ENCODE assay signal across 11 mouse cellular contexts in the genomic region with DNA sequence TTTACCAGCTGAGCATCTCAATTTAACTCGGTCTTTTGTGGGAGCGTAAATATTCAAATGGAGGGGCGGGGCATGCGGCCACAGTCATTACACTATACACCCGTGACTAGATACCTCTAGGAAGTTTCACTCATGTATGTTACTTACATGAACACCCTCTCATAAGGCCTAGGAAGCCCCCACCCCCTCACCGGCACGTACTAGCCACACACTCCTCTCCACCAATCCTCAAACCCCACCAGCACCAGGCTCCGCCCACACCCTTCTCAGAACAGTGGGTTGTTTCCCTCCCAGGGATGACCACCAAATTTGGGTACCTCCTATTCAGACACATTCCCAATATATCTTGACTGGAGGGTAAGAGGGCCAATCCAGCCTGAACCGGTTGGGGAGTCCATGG. TPM values are rescaled to one million over a fixed set of nuclear protein-coding genes. Genes with fewer than 3 reads are reported as not detected.
A peak's percentile ranks its signal among the peaks of the same experiment; 100 is the strongest.
DNase-seq lines count a peak whose midpoint lies in the region; ATAC-seq and TF ChIP-seq lines count a peak whose summit lies in the region.
"Had no signal": no experiment of that assay in that cellular context is flagged by ENCODE, and none has a peak within 500 bp of the region (broad histone marks: within the 10 kb centered on the region; RNA-seq: fewer than 3 reads in every experiment).

No protein-coding gene starts in this region.

- no peaks in the 10 kb centered on the region for H3K27me3 ChIP-seq in heart, postnatal 0 days (ENCODE audit: control insufficient read depth, insufficient read depth, low read length)
- no peaks in the 10 kb centered on the region for H3K27me3 ChIP-seq in neural tube, embryonic 11.5 days (ENCODE audit: control insufficient read depth, insufficient read depth, low read length)
- H3K27me3 ChIP-seq in liver, embryonic 12.5 days (replicated peaks): peaks cover 22% of the 10 kb centered on the region; the same call in 1 of the 2 replicates
- H3K27me3 ChIP-seq in neural tube, embryonic 15.5 days (replicated peaks): peaks cover 8% of the 10 kb centered on the region; the same call in 1 of the 2 replicates
- H3K27me3 ChIP-seq: lung, embryonic 15.5 days had no signal

- no peak overlapping the region for H3K9ac ChIP-seq in heart, postnatal 0 days (replicated peaks; ENCODE audit: low read depth, low read length)
- no peak overlapping the region for H3K9ac ChIP-seq in neural tube, embryonic 11.5 days (ENCODE audit: low read length)
- H3K9ac ChIP-seq in liver, embryonic 12.5 days: no peak overlapping the region
- H3K9ac ChIP-seq in neural tube, embryonic 15.5 days (replicated peaks): no peak overlapping the region
- H3K9ac ChIP-seq: heart, embryonic 15.5 days; lung, embryonic 15.5 days had no signal

- no peak overlapping the region for H3K27ac ChIP-seq in heart, postnatal 0 days (ENCODE audit: low read depth)
- H3K27ac ChIP-seq in neural tube, embryonic 11.5 days (ENCODE audit: low read depth, low read length): no peak overlapping the region
- H3K27ac ChIP-seq in liver, embryonic 12.5 days: no peak overlapping the region
- H3K27ac ChIP-seq in neural tube, embryonic 15.5 days (replicated peaks): no peak overlapping the region
- H3K27ac ChIP-seq: heart, embryonic 15.5 days; lung, embryonic 15.5 days had no signal

- no peak for TF ChIP-seq CTCF in heart, postnatal 0 days (IDR thresholded peaks at IDR 0.05; ENCODE audit: low read depth)

- H3K9me3 ChIP-seq in heart, postnatal 0 days (replicated peaks; ENCODE audit: control insufficient read depth, low read length): no peaks in the 10 kb centered on the region
- H3K9me3 ChIP-seq in neural tube, embryonic 11.5 days (ENCODE audit: control insufficient read depth, low read length): no peaks in the 10 kb centered on the region
- H3K9me3 ChIP-seq in liver, embryonic 12.5 days (replicated peaks): no peaks in the 10 kb centered on the region
- no peaks in the 10 kb centered on the region for H3K9me3 ChIP-seq in neural tube, embryonic 15.5 days (replicated peaks)
- H3K9me3 ChIP-seq: heart, embryonic 15.5 days; lung, embryonic 15.5 days had no signal

- ATAC-seq in heart, postnatal 0 days (ENCODE audit: insufficient read depth, low read depth): 0 out of 2 replicates have a peak, but pooled peaks have one; percentile 28
- ATAC-seq in neural tube, embryonic 11.5 days (ENCODE audit: insufficient read depth, low FRiP score, low TSS enrichment): peak; percentile 27; the same call in 1 of the 2 replicates
- ATAC-seq in liver, embryonic 12.5 days: 0 out of 2 replicates have a peak, but pooled peaks have one; percentile 23
- ATAC-seq in neural tube, embryonic 15.5 days (ENCODE audit: low FRiP score): 0 out of 2 replicates have a peak, but pooled peaks have one; percentile 30

- intact Hi-C loops in heart, postnatal 36 days (cut with DNase I): loop anchor here (5.0 kb wide), 1 partner anchor 305 kb away; no protein-coding TSS in a partner anchor

- DNase-seq in heart, postnatal 0 days (ENCODE audit: low spot score): no peak
- DNase-seq in heart, postnatal 36 days: no peak
- DNase-seq in neural tube, embryonic 11.5 days (ENCODE audit: low spot score): no peak
- no peak for DNase-seq in neural tube, embryonic 10.5 days (ENCODE audit: extremely low spot score, low spot score)
- DNase-seq in adrenal gland, postnatal 25 days: no peak
- DNase-seq in kidney, adult 18-20 months: no peak

- no peaks in the 10 kb centered on the region for H3K36me3 ChIP-seq in heart, postnatal 0 days (replicated peaks; ENCODE audit: control insufficient read depth, insufficient read depth, low read length)
- no peaks in the 10 kb centered on the region for H3K36me3 ChIP-seq in neural tube, embryonic 11.5 days (ENCODE audit: control insufficient read depth, insufficient read depth, low read length)
- H3K36me3 ChIP-seq in liver, embryonic 12.5 days: no peaks in the 10 kb centered on the region
- H3K36me3 ChIP-seq in neural tube, embryonic 15.5 days: no peaks in the 10 kb centered on the region
- H3K36me3 ChIP-seq: heart, embryonic 15.5 days; lung, embryonic 15.5 days had no signal

- no peak for TF ChIP-seq EP300 in heart, postnatal 0 days (IDR thresholded peaks at IDR 0.05; ENCODE audit: low read depth)

- no peak overlapping the region for H3K4me2 ChIP-seq in heart, postnatal 0 days (ENCODE audit: low read depth, low read length)
- H3K4me2 ChIP-seq in neural tube, embryonic 11.5 days (ENCODE audit: low read depth): no peak overlapping the region
- H3K4me2 ChIP-seq in liver, embryonic 12.5 days: peak overlapping the region; percentile 49
- H3K4me2 ChIP-seq in neural tube, embryonic 15.5 days: no peak overlapping the region
- H3K4me2 ChIP-seq: heart, embryonic 15.5 days; lung, embryonic 15.5 days had no signal

- no peak overlapping the region for H3K4me3 ChIP-seq in heart, postnatal 0 days (ENCODE audit: low read depth, low read length)
- no peak overlapping the region for H3K4me3 ChIP-seq in neural tube, embryonic 11.5 days (ENCODE audit: low read depth, low read length)
- H3K4me3 ChIP-seq in liver, embryonic 12.5 days: 0 out of 2 replicates have a peak overlapping the region, but pooled peaks have one; percentile 6
- no peak overlapping the region for H3K4me3 ChIP-seq in neural tube, embryonic 15.5 days (replicated peaks)
- H3K4me3 ChIP-seq: heart, embryonic 15.5 days; lung, embryonic 15.5 days had no signal

- no peaks in the 10 kb centered on the region for H3K4me1 ChIP-seq in heart, postnatal 0 days (ENCODE audit: control insufficient read depth, insufficient read depth)
- peaks cover 3% of the 10 kb centered on the region; the same call in 1 of the 2 replicates for H3K4me1 ChIP-seq in neural tube, embryonic 11.5 days (ENCODE audit: control insufficient read depth, insufficient read depth, low read length)
- H3K4me1 ChIP-seq in liver, embryonic 12.5 days: peaks cover 8% of the 10 kb centered on the region
- peaks cover 6% of the 10 kb centered on the region for H3K4me1 ChIP-seq in neural tube, embryonic 15.5 days
- H3K4me1 ChIP-seq: lung, embryonic 15.5 days had no signal

- 76% methylated on average over 9 of the region's 9 CpGs for WGBS in heart, postnatal 0 days
- 83% methylated on average over 9 of the region's 9 CpGs for WGBS in neural tube, embryonic 11.5 days
- 77% methylated on average over 9 of the region's 9 CpGs for WGBS in liver, embryonic 12.5 days (ENCODE audit: insufficient replicate concordance)
- 72% methylated on average over 9 of the region's 9 CpGs for WGBS in neural tube, embryonic 15.5 days

RNA-seq across cellular contexts. Expression of gene Gins2, which starts 18.4 kb away (rescaled TPM):
- total RNA-seq in heart, postnatal 0 days (2014; rRNA removed; ENCODE audit: low replicate concordance): 29.8 and 52.1 TPM in 2 replicates
- 19.3 and 23.8 TPM in 2 replicates for polyA plus RNA-seq in heart, postnatal 0 days (2015; fragmentation: Nextera tagmentation; extraction: Ambion mirVana)
- total RNA-seq in heart, postnatal 36 days (2021): 1 to 10 TPM in 1 of 2 experiments, under 1 TPM in 1; 0.86 to 1.7 TPM
- polyA plus RNA-seq in neural tube, embryonic 11.5 days (2014; fragmentation: Nextera tagmentation; extraction: Ambion mirVana): 101 and 109 TPM in 2 replicates
- 77.5 and 81.2 TPM in 2 replicates for polyA plus RNA-seq in liver, embryonic 12.5 days (2016; fragmentation: Nextera tagmentation; extraction: Ambion mirVana)
- polyA plus RNA-seq in neural tube, embryonic 15.5 days (2015; fragmentation: Nextera tagmentation; extraction: Ambion mirVana): 15.9 and 38.9 TPM in 2 replicates
- total RNA-seq in adrenal gland, postnatal 25 days (2021): 12.2 and 12.4 TPM in 2 replicates

RNA-seq across cellular contexts. Expression of gene 1190005I06Rik, which starts 40.0 kb away (rescaled TPM):
- 0.80 and 1.9 TPM in 2 replicates for total RNA-seq in heart, postnatal 0 days (2014; rRNA removed; ENCODE audit: low replicate concordance)
- polyA plus RNA-seq in heart, postnatal 0 days (2015; fragmentation: Nextera tagmentation; extraction: Ambion mirVana): 9.3 and 9.7 TPM in 2 replicates
- 1 to 10 TPM; 3.1 to 3.4 TPM for total RNA-seq in heart, postnatal 36 days (2021)
- 2.5 and 2.6 TPM in 2 replicates for polyA plus RNA-seq in neural tube, embryonic 11.5 days (2014; fragmentation: Nextera tagmentation; extraction: Ambion mirVana)
- 0.83 and 1.3 TPM in 2 replicates for polyA plus RNA-seq in liver, embryonic 12.5 days (2016; fragmentation: Nextera tagmentation; extraction: Ambion mirVana)
- polyA plus RNA-seq in neural tube, embryonic 15.5 days (2015; fragmentation: Nextera tagmentation; extraction: Ambion mirVana): 12.8 and 13.5 TPM in 2 replicates
- 11.3 and 12.3 TPM in 2 replicates for total RNA-seq in adrenal gland, postnatal 25 days (2021)
- polyA plus RNA-seq: activated CD4-positive, CD25-positive, alpha-beta regulatory T cell, adult 4 months had no signal
